Mouse (Mus musculus): Measurements from ENCODE around the gene Cmklr1.

The Cmklr1 gene

GRCm38 (mm10) chr5:113648647-113649211 lies 1.5 kb downstream of the Cmklr1 start:
- no peak for DNase-seq

DNA sequence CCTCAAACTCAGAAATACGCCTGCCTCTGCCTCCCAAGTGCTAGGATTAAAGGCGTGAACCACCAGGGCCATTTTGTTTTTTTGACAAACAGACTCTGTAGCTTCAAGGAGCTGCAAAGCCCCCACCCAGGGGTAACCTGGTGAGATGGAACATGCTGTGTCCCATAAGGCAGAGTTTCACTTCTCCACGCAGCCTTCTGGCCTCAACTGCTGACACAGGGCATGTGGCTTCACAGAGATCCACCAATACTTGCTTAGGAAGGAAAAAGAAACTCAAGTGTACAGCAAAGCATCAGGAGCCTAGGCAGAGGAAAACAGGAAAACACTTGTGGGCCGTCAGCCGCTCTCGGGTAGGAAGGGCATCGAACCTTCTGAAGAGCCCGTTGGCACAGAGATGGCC lies 3.1 kb downstream of the Cmklr1 start:
- DNase-seq = no peak

DNA sequence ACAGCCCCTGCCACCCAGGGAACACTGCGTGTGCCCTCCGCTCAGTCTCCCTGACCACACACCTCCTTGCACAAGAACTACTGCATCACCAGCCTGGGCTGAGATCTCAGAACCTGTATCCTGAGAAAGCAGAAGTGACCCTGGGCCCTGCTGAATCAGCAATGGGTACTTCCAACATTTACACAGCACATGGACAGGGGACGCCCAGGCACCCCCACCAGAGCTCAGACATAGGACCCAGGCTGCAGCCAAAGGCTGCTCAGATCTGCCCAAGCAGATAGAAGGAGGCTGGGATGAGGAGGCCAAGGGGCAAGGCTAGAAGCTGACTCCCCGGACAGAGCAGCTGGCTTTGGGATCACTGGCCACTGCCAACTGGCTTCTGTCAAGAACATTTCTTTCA lies 5.7 kb downstream of the Cmklr1 start:
- no peak for DNase-seq

DNA sequence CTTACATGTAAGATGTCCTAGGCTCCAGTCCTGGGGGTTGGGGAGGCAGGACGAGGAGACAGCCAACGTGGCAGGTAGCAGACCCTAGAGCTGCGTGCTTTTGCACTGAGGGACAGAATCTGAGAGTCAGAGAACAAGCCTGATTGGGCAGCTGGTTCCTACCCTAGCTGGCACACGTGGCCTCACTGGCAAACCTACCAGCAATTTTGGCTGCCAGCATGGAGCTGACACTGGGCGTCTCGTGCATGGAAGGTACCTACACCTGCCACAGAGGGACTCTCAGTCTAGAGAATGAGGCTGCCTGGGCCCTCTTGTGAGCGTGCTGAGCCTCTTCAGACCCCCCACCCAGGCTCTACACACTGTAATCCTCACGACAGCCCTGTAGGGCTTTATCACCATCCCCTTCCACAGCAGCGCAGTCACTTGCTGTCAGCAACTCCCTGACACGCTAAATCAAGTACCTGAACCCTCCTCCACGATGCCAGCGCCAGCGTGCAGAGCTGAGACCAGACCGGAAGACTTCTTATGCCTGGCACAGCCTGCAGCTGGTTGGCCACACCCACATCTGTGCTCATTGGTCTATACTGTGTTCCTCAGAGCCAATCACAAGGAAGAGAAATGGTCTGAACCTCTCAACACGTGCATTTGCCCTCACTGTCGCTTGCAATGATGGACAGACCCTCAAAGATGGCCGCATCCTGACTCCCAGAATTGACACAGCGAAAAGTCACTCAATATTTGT lies 6.9 kb downstream of the Cmklr1 start:
- peak; percentile 54 for DNase-seq

DNA sequence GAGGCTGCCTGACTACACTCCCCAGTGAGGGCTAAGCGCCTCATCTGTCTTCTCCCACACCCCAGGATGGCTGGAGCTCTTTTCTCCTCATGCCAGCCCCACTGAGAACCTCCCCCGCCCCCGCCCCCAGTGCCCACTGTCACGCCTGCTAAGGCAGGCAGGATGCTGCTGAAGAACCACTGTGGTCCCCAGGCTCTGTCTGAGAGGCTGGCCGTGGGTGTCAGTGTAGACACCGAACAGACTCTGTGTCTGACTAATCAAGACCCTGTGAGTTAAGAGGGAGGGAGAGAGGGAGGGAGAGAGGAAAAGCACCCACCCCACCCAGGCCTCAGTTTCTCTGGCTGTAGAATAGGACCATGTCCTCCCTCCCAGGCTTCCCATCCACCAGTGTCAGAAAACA lies 9.2 kb downstream of the Cmklr1 start:
- DNase-seq = no peak

GRCm38 (mm10) chr5:113639126-113639525 lies 11.1 kb downstream of the Cmklr1 start:
- no peak for DNase-seq

DNA sequence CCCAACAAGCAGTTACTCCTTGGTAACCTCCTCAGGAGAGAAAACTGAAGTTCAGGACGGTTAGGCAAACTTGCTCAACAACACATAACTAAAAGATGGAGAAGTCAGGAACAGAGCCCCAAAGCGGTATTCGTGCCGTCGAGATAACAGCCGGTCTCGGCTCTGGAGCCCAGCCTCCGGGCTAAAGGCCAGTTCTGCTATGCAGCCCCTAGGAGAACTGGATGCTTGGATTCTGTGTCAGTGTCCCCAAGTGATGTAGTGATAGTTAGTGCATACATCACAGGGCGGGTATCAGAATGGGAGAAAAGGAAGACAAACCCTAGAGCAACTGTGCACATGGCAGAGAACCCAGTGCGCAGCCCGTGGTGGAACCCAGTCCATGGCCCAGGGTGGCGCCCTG lies 12.2 kb downstream of the Cmklr1 start:
- DNase-seq = no peak

GRCm38 (mm10) chr5:113637631-113638030 lies 12.6 kb downstream of the Cmklr1 start:
- no peak for DNase-seq

- no peak for DNase-seq
Measured at GRCm38 (mm10) chr5:113635861-113636565, 14.2 kb downstream of the Cmklr1 start.

DNA sequence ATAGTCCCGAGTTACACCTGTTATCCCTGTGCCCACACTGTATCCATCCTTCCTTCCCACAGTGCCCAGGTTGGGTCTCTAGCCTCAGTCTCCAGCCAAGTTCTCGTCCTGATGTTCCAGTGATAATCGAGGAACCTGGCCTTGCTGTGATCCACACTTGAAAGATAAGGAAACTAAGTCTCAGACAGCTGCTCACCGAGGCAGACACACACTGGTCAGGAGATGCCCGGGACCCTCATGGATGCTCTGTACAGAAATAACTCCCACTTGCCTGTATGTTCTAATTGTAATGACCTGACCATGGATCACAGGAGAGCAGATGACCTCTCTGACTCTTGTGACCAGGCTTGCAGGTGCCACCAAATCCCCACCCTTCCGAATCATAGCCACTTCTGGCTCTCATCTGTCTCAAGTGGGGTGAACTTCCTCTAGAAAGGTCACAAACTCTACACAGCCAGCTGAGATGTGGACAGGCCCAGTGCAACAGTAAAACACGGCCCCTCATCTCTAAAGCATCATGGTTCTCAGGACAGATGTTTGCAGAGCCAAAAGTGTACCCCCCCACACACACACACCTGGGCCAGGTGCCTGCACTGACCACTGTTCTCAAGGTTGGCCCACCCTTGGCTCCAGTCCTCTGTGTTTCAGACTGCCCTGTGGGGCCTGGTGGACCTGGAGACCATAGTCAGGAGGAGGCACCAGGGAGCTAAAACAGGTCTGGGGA lies 15.2 kb downstream of the Cmklr1 start:
- DNase-seq = no peak

DNA sequence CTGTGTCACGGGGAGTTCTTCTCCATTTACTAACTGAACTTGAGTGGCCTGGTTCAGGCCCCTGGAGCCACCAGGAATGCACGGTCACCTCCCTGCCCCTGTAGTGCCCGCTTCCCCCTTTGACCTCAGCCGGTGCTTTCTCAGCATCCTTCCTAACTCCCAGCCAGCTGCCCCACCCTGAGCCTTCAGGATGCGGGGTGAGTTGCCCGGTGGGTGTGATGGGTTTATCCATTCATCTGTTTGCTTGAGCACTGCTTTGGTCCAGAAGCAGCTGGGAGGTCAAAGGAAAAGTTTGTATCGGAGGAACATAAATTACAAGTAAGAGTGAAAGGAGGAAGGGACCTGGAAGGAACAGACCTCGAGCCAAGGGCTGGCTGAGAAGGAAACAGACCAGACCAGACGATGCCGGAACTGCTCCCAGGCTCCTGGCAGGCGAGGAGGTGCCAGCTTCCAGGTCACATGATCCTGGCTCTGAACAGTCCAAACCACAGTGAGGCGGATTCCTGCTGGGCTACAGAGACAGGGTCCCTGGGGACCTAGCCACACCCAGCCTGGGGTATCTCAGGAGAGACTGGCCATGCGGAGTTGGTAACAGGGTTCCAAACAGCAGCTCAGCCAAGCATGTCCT lies 16.1 kb downstream of the Cmklr1 start:
- no peak for DNase-seq

- no peak for DNase-seq
Measured at GRCm38 (mm10) chr5:113633037-113633714, 17.1 kb downstream of the Cmklr1 start.

DNA sequence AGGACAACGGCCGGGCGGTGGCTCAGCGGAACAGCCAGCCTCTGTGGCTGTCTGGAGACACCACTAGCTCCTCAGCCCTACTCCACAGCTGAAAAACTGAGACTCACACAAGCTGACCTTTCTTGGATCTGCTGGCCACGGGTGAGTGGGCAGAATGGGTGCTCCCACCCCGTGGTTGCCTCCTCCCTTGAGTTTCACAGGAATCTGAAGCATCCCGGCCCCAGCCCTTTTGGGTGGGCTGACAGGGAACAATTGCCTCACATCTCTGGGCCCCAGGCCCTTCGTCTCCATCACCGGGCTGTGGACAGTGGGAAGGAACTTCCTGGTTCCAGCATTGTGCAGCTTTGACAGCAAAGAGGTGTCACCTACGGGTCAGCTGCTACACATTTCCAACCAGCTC lies 20.1 kb downstream of the Cmklr1 start:
- DNase-seq = no peak

- no peak for DNase-seq
Measured at GRCm38 (mm10) chr5:113629248-113629647, 21.0 kb downstream of the Cmklr1 start.

- DNase-seq = peak; percentile 22
Measured at GRCm38 (mm10) chr5:113627820-113628437, 22.3 kb downstream of the Cmklr1 start.

GRCm38 (mm10) chr5:113626991-113627390 lies 23.2 kb downstream of the Cmklr1 start:
- DNase-seq = no peak

GRCm38 (mm10) chr5:113626352-113626751 lies 23.9 kb downstream of the Cmklr1 start:
- no peak for DNase-seq

GRCm38 (mm10) chr5:113625068-113625467 lies 25.2 kb downstream of the Cmklr1 start:
- no peak for DNase-seq

DNA sequence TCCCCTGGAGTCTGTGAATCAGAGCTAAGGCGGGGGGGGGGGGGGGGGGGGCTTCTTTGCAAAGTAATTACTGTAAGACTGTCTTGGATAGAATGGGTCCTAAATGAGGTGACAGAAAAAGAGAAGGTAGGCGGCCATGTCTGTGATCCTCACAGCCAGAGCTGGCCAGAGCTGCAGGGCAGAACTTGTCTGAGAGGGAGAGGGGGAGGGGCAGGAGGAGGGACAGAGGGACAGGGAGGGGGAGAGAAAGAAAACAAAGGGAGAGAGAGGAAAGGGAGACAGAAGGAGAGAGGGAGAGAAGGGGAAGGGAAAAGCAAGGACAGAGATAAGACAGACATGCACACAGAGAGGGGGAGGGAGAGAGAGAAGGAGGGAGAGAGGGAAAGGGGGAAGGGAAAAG lies 27.2 kb downstream of the Cmklr1 start:
- DNase-seq = no peak

DNA sequence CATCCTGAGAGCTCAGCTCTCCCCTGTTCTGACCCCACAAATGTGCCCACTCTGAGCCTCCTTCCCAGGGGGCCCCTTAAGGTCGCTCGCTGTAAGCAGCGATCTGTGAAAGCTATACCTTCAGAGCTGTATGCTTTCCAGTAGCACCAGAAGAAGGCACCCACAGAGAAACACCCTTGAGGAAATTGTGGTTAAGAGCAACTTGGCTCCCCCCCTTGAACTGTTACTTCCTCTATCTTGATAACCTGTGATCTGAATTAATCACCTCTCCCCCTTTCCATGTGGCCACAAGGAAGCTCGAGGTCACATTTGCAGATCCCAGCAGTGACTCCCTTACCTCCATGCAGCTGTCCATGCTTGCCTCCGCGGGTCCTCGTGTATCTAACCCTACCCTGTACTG lies 29.2 kb downstream of the Cmklr1 start:
- no peak for DNase-seq

- no peak for DNase-seq
Measured at GRCm38 (mm10) chr5:113620130-113620716, 30.0 kb downstream of the Cmklr1 start.

GRCm38 (mm10) chr5:113619151-113619550 lies 31.1 kb downstream of the Cmklr1 start:
- DNase-seq = no peak

All from thymus, postnatal 4 days (tissue).